Mouse (Mus musculus) heart, embryonic 16.5 days (tissue): ENCODE results near the gene Trabd2b. TPM values are rescaled to one million over a fixed set of nuclear protein-coding genes. Genes with fewer than 3 reads are reported as not detected.

Experiments
- ATAC-seq: fragments of 200-750 bp; cut with Nextera tagmentation; replicated peaks from 2 replicates; pipeline ENCODE4 v1.8.0; 2017; ENCODE audit warnings: moderate number of reproducible peaks; ENCODE audit not compliant: insufficient read depth, low FRiP score; ENCODE audit errors: extremely low read depth
- H3K27ac ChIP-seq: fragments of 300-500 bp; sonication (generic); 2 replicates; pipeline ENCODE4 v1.5.1; 2014; ENCODE audit warnings: mild to moderate bottlenecking, low read length, control low read depth, moderate library complexity
- H3K27me3 ChIP-seq: fragments of 300-500 bp; sonication (generic); 2 replicates; pipeline ENCODE4 v1.6.1; 2014; ENCODE audit warnings: low read length, mixed read lengths; ENCODE audit not compliant: control insufficient read depth, insufficient read depth
- H3K36me3 ChIP-seq: fragments of 300-500 bp; sonication (generic); 2 replicates; pipeline ENCODE4 v1.6.1; 2014; ENCODE audit not compliant: control insufficient read depth, insufficient read depth
- H3K4me1 ChIP-seq: fragments of 300-500 bp; sonication (generic); 2 replicates; pipeline ENCODE4 v1.6.1; 2014; ENCODE audit warnings: low read length, mixed read lengths; ENCODE audit not compliant: control insufficient read depth, insufficient read depth
- H3K4me2 ChIP-seq: fragments of 300-500 bp; sonication (generic); 2 replicates; pipeline ENCODE4 v1.6.1; 2014; ENCODE audit warnings: low read depth, mild to moderate bottlenecking, control low read depth, low read length
- H3K4me3 ChIP-seq: fragments of 300-500 bp; sonication (generic); 2 replicates; pipeline ENCODE4 v1.5.1; 2014; ENCODE audit warnings: mild to moderate bottlenecking, control low read depth, low read length
- H3K9ac ChIP-seq: fragments of 300-500 bp; sonication (generic); 2 replicates; pipeline ENCODE4 v1.6.1; 2014; ENCODE audit warnings: low read length, control low read depth
- H3K9me3 ChIP-seq: fragments of 300-500 bp; sonication (generic); replicated peaks from 2 replicates; pipeline ENCODE4 v1.6.1; 2016; ENCODE audit warnings: low read length; ENCODE audit not compliant: control insufficient read depth
- WGBS: fragments of 180-500 bp; shearing (Covaris S2); extraction: QIAGEN DNeasy Blood & Tissue Kit; methylation state at CpG from one replicate; pipeline ENCODE4 v1.1.7; 2014; 5-methylcytosine and 5-hydroxymethylcytosine counted together
- polyA plus RNA-seq: library from polyadenylated mRNA; unstranded; fragments of >200 nt; fragmentation: Nextera tagmentation; extraction: Ambion mirVana; gene quantifications from 2 replicates; pipeline ENCODE4 v1.2.1, GENCODE M21; 2015

Gene Trabd2b
- polyA plus RNA-seq, 1 experiment from 2014 or later: 3.4 TPM

GRCm38 (mm10) chr4:114408298-114408697 lies 1.8 kb downstream of the Trabd2b start:
- 89% methylated on average over 2 of the region's 2 CpGs for WGBS
- H3K9ac ChIP-seq: no peak overlapping the region
- H3K36me3 ChIP-seq: no peaks in the 10 kb centered on the region
- H3K27me3 ChIP-seq: peaks cover 61% of the 10 kb centered on the region
- H3K9me3 ChIP-seq: no peaks in the 10 kb centered on the region
- no peak overlapping the region for H3K27ac ChIP-seq
- H3K4me3 ChIP-seq: no peak overlapping the region
- H3K4me2 ChIP-seq: peak overlapping the region; percentile 99
- H3K4me1 ChIP-seq: peaks cover 34% of the 10 kb centered on the region
- no peak for ATAC-seq

GRCm38 (mm10) chr4:114408890-114409480 lies 2.5 kb downstream of the Trabd2b start:
- no peaks in the 10 kb centered on the region for H3K9me3 ChIP-seq
- H3K4me2 ChIP-seq: peak overlapping the region; percentile 9; the same call in 1 of the 2 replicates
- no peak overlapping the region; the same call in 1 of the 2 replicates for H3K9ac ChIP-seq
- peaks cover 57% of the 10 kb centered on the region for H3K27me3 ChIP-seq
- no peaks in the 10 kb centered on the region for H3K36me3 ChIP-seq
- ATAC-seq: no peak
- 73% methylated on average over 18 of the region's 18 CpGs for WGBS
- H3K4me1 ChIP-seq: peaks cover 34% of the 10 kb centered on the region
- no peak overlapping the region for H3K27ac ChIP-seq
- no peak overlapping the region for H3K4me3 ChIP-seq

- peaks cover 55% of the 10 kb centered on the region for H3K27me3 ChIP-seq
- H3K9ac ChIP-seq: no peak overlapping the region; the same call in 1 of the 2 replicates
Measured at GRCm38 (mm10) chr4:114409511-114409910, 3.0 kb downstream of the Trabd2b start.

GRCm38 (mm10) chr4:114410026-114410425 lies 3.5 kb downstream of the Trabd2b start:
- peaks cover 34% of the 10 kb centered on the region for H3K4me1 ChIP-seq
- H3K9me3 ChIP-seq: no peaks in the 10 kb centered on the region
- no peak for ATAC-seq
- H3K27me3 ChIP-seq: peaks cover 56% of the 10 kb centered on the region
- no peaks in the 10 kb centered on the region for H3K36me3 ChIP-seq
- no peak overlapping the region; the same call in 1 of the 2 replicates for H3K9ac ChIP-seq
- H3K4me2 ChIP-seq: peak overlapping the region; percentile 31
- no peak overlapping the region for H3K27ac ChIP-seq
- 50% methylated on average over 3 of the region's 3 CpGs for WGBS
- peak overlapping the region; percentile 16 for H3K4me3 ChIP-seq

More at GRCm38 (mm10) chr4:114409511-114409910, 3.0 kb downstream of the Trabd2b start:
- Histone ChIP-seq H3K4me3 (no peak overlapping the region), H3K27ac (no peak overlapping the region), H3K36me3 (no peaks in the 10 kb centered on the region), H3K9me3 (no peaks in the 10 kb centered on the region), H3K4me1 (peaks cover 34% of the 10 kb centered on the region), H3K4me2 (peak overlapping the region; percentile 9; the same call in 1 of the 2 replicates)
- no peak for ATAC-seq

GRCm38 (mm10) chr4:114410443-114410842 lies 3.9 kb downstream of the Trabd2b start:
- H3K27ac ChIP-seq: no peak overlapping the region; the same call in 1 of the 2 replicates
- no peak for ATAC-seq
- peak overlapping the region; percentile 31 for H3K4me2 ChIP-seq
- peaks cover 34% of the 10 kb centered on the region for H3K4me1 ChIP-seq
- WGBS: 35% methylated on average over 11 of the region's 11 CpGs
- H3K36me3 ChIP-seq: no peaks in the 10 kb centered on the region
- H3K27me3 ChIP-seq: peaks cover 58% of the 10 kb centered on the region
- peak overlapping the region; percentile 55 for H3K9ac ChIP-seq
- no peaks in the 10 kb centered on the region for H3K9me3 ChIP-seq
- H3K4me3 ChIP-seq: peak overlapping the region; percentile 16

GRCm38 (mm10) chr4:114410958-114411661 lies 4.6 kb downstream of the Trabd2b start:
- Histone ChIP-seq H3K27ac (no peak overlapping the region; the same call in 1 of the 2 replicates), H3K4me2 (peak overlapping the region; percentile 31), H3K9me3 (no peaks in the 10 kb centered on the region), H3K9ac (peak overlapping the region; percentile 6), H3K36me3 (no peaks in the 10 kb centered on the region), H3K4me1 (peaks cover 38% of the 10 kb centered on the region), H3K27me3 (peaks cover 58% of the 10 kb centered on the region), H3K4me3 (peak overlapping the region; percentile 16; the same call in 1 of the 2 replicates)
- ATAC-seq: no peak
- 24% methylated on average over 9 of the region's 9 CpGs for WGBS

GRCm38 (mm10) chr4:114411846-114412390 lies 5.4 kb downstream of the Trabd2b start:
- peaks cover 58% of the 10 kb centered on the region for H3K27me3 ChIP-seq
- 66% methylated on average over 6 of the region's 6 CpGs for WGBS

GRCm38 (mm10) chr4:114415925-114416645 lies 9.6 kb downstream of the Trabd2b start:
- Histone ChIP-seq H3K9me3 (no peaks in the 10 kb centered on the region), H3K9ac (no peak overlapping the region), H3K4me3 (peak overlapping the region; percentile 8; the same call in 1 of the 2 replicates), H3K27ac (peak overlapping the region; percentile 66), H3K4me2 (peak overlapping the region; percentile 43), H3K36me3 (no peaks in the 10 kb centered on the region), H3K27me3 (peaks cover 63% of the 10 kb centered on the region), H3K4me1 (peaks cover 24% of the 10 kb centered on the region)
- WGBS: 19% methylated on average over 16 of the region's 16 CpGs
- peak; percentile 79 for ATAC-seq

More at GRCm38 (mm10) chr4:114411846-114412390, 5.4 kb downstream of the Trabd2b start:
- no peak for ATAC-seq
- Histone ChIP-seq H3K9me3 (no peaks in the 10 kb centered on the region), H3K36me3 (no peaks in the 10 kb centered on the region), H3K4me3 (no peak overlapping the region), H3K9ac (no peak overlapping the region), H3K4me2 (no peak overlapping the region), H3K4me1 (peaks cover 44% of the 10 kb centered on the region), H3K27ac (no peak overlapping the region)
